Mouse (Mus musculus) G1E (cell line): ENCODE results near the gene Plcb4. TPM values are rescaled to one million over a fixed set of nuclear protein-coding genes. Genes with fewer than 3 reads are reported as not detected.

Source experiments
- ATAC-seq: 2 replicates; pipeline ENCODE4 v1.8.0; 2016; ENCODE audit warnings: mild to moderate bottlenecking; ENCODE audit not compliant: insufficient number of reproducible peaks, poor library complexity, low FRiP score, severe bottlenecking; ENCODE audit errors: extremely low read depth
- DNase-seq: peaks from one replicate; pipeline ENCODE4 v3.0.0; 2012; ENCODE audit warnings: low spot score
- H3K27me3 ChIP-seq: 2 replicates; pipeline ENCODE4 v1.6.1; 2012; ENCODE audit warnings: mild to moderate bottlenecking, low read length, inconsistent platforms; ENCODE audit not compliant: insufficient read depth
- H3K36me3 ChIP-seq: replicated peaks from 2 replicates; pipeline ENCODE3; 2012; ENCODE audit warnings: mild to moderate bottlenecking, inconsistent platforms
- H3K4me1 ChIP-seq: 2 replicates; pipeline ENCODE4 v1.6.1; 2012; ENCODE audit warnings: low read depth, low read length, inconsistent platforms, mixed read lengths; ENCODE audit not compliant: insufficient read depth
- H3K4me3 ChIP-seq: 2 replicates; pipeline ENCODE4 v1.5.1; 2012; ENCODE audit warnings: low read depth, mild to moderate bottlenecking, inconsistent platforms, low read length, moderate library complexity, mixed read lengths
- H3K9me3 ChIP-seq: replicated peaks from 2 replicates; pipeline ENCODE4 v1.6.1; 2012; ENCODE audit warnings: inconsistent platforms
- CTCF ChIP-seq: IDR thresholded peaks from 2 replicates; pipeline ENCODE4 v1.5.1; 2012; ENCODE audit warnings: low read depth, low read length, inconsistent platforms, mixed read lengths
- GATA1 ChIP-seq: IDR thresholded peaks from 2 replicates; pipeline ENCODE4 v1.6.1; 2012; ENCODE audit warnings: borderline replicate concordance, low read length, inconsistent platforms, mixed read lengths
- GATA2 ChIP-seq: IDR thresholded peaks from 2 replicates; pipeline ENCODE4 v1.6.1; 2012; ENCODE audit warnings: low read depth, low read length, inconsistent platforms, borderline replicate concordance
- POLR2AphosphoS5 ChIP-seq: IDR thresholded peaks from 2 replicates; pipeline ENCODE4 v1.6.1; 2012; ENCODE audit warnings: low read depth, low read length, inconsistent platforms; ENCODE audit not compliant: insufficient replicate concordance
- TAL1 ChIP-seq: conservative IDR thresholded peaks from 2 replicates; pipeline ENCODE4 v1.6.1; 2012; ENCODE audit warnings: low read depth, low read length, inconsistent platforms, mixed read lengths
- polyA plus RNA-seq: library from polyadenylated mRNA; stranded (reverse); fragments of >175 nt; gene quantifications from 2 replicates; pipeline ENCODE4 v1.2.3, GENCODE M21; 2012
- total RNA-seq, 2 experiments: library from RNA; stranded (forward) in 1 of 2; stranded (reverse) in 1 of 2; fragments of 200-1000 nt in 1 of 2; fragments of >200 nt in 1 of 2; fragmentation: Nextera tagmentation in 1 of 2; gene quantifications; 2 replicates each; pipeline ENCODE4 v1.2.3; 2014 to 2017

Gene Plcb4
- total and polyA plus RNA-seq, 3 experiments: 0.27 TPM; not detected in 2

- H3K27me3 ChIP-seq: no peaks in the 10 kb centered on the region
- no peak for ATAC-seq
- H3K4me1 ChIP-seq: no peaks in the 10 kb centered on the region
- H3K9me3 ChIP-seq: peaks cover 40% of the 10 kb centered on the region
- DNase-seq: no peak
- TF ChIP-seq GATA2: no peak
- TF ChIP-seq CTCF: no peak
- no peak for TF ChIP-seq POLR2AphosphoS5
- no peak for TF ChIP-seq TAL1
- no peak for TF ChIP-seq GATA1
- no peaks in the 10 kb centered on the region for H3K36me3 ChIP-seq
- H3K4me3 ChIP-seq: no peak overlapping the region
Measured at GRCm38 (mm10) chr2:135802878-135803450, 144.2 kb downstream of the Plcb4 start.

GRCm38 (mm10) chr2:135805748-135806685 is 147.2 kb downstream of the Plcb4 start:
- no peak for DNase-seq
- Histone ChIP-seq H3K36me3 (no peaks in the 10 kb centered on the region), H3K9me3 (peaks cover 45% of the 10 kb centered on the region), H3K4me1 (no peaks in the 10 kb centered on the region), H3K4me3 (no peak overlapping the region), H3K27me3 (no peaks in the 10 kb centered on the region)
- no peak for TF ChIP-seq GATA1
- no peak for TF ChIP-seq GATA2
- no peak for TF ChIP-seq CTCF
- no peak for TF ChIP-seq POLR2AphosphoS5
- TF ChIP-seq TAL1: no peak
- ATAC-seq: no peak

GRCm38 (mm10) chr2:135808342-135808741 is 149.5 kb downstream of the Plcb4 start:
- TF ChIP-seq POLR2AphosphoS5 (no peak), CTCF (no peak), GATA2 (no peak), TAL1 (no peak), GATA1 (no peak)
- H3K4me1 ChIP-seq: no peaks in the 10 kb centered on the region
- no peaks in the 10 kb centered on the region for H3K27me3 ChIP-seq
- H3K36me3 ChIP-seq: no peaks in the 10 kb centered on the region
- no peak for DNase-seq
- no peak overlapping the region for H3K4me3 ChIP-seq
- H3K9me3 ChIP-seq: peaks cover 38% of the 10 kb centered on the region
- no peak for ATAC-seq

- no peak overlapping the region for H3K4me3 ChIP-seq
- ATAC-seq: no peak
- H3K36me3 ChIP-seq: no peaks in the 10 kb centered on the region
- H3K4me1 ChIP-seq: no peaks in the 10 kb centered on the region
- no peak for DNase-seq
- no peak for TF ChIP-seq TAL1
- TF ChIP-seq POLR2AphosphoS5: no peak
- TF ChIP-seq GATA1: no peak
- no peak for TF ChIP-seq CTCF
- TF ChIP-seq GATA2: no peak
- peaks cover 35% of the 10 kb centered on the region for H3K9me3 ChIP-seq
- no peaks in the 10 kb centered on the region for H3K27me3 ChIP-seq
Measured at GRCm38 (mm10) chr2:135810841-135811240, 152.0 kb downstream of the Plcb4 start.

GRCm38 (mm10) chr2:135811453-135812101 is 152.8 kb downstream of the Plcb4 start:
- H3K4me1 ChIP-seq: no peaks in the 10 kb centered on the region
- no peak for ATAC-seq
- TF ChIP-seq TAL1 (no peak), POLR2AphosphoS5 (no peak), GATA1 (no peak), GATA2 (no peak), CTCF (no peak)

GRCm38 (mm10) chr2:135812701-135813246 is 154.0 kb downstream of the Plcb4 start:
- TF ChIP-seq GATA2 (no peak), POLR2AphosphoS5 (no peak), TAL1 (no peak), GATA1 (no peak), CTCF (no peak)
- Histone ChIP-seq H3K4me1 (no peaks in the 10 kb centered on the region), H3K27me3 (no peaks in the 10 kb centered on the region), H3K9me3 (peaks cover 37% of the 10 kb centered on the region), H3K36me3 (no peaks in the 10 kb centered on the region), H3K4me3 (no peak overlapping the region)
- ATAC-seq (no peak), DNase-seq (no peak)

More at GRCm38 (mm10) chr2:135811453-135812101, 152.8 kb downstream of the Plcb4 start:
- Histone ChIP-seq H3K27me3 (no peaks in the 10 kb centered on the region), H3K36me3 (no peaks in the 10 kb centered on the region), H3K9me3 (peaks cover 37% of the 10 kb centered on the region), H3K4me3 (no peak overlapping the region)
- no peak for DNase-seq
